Mouse (Mus musculus): ENCODE data around the gene Gad1. TPM values are rescaled to one million over a fixed set of nuclear protein-coding genes. Genes with fewer than 3 reads are reported as not detected.
"Not testable (repeated sequence)": the region's sequence is repeated elsewhere in the genome, so short reads cannot be mapped to it uniquely, and the experiment has no call there.

The Gad1 gene
- polyA plus RNA-seq (2015; fragmentation: Nextera tagmentation; extraction: Ambion mirVana) = 0.20 and 0.32 TPM in 2 replicates

- H3K27ac ChIP-seq = no peak within 1 kb of the TSS
- 49% methylated on average over 4 of the region's 4 CpGs for WGBS
- ATAC-seq (replicated peaks; ENCODE audit: insufficient number of reproducible peaks, insufficient read depth, low FRiP score, low read depth) = no peak
- H3K4me1 ChIP-seq (replicated peaks) = no peaks in the 10 kb centered on the region
- H3K36me3 ChIP-seq = no peaks in the 10 kb centered on the region
- peaks cover 13% of the 10 kb centered on the region; the same call in 1 of the 2 replicates for H3K27me3 ChIP-seq
- no peak within 1 kb of the TSS for H3K9ac ChIP-seq
- H3K4me3 ChIP-seq = no peak within 1 kb of the TSS
- H3K9me3 ChIP-seq (replicated peaks) = no peaks in the 10 kb centered on the region
- no peak within 1 kb of the TSS for H3K4me2 ChIP-seq
These were observed at the start of gene Gad1 for GRCm38 (mm10) chr2:70552772-70553171. Gene Gad1, plus strand, starts transcription at chr2:70553072.

GRCm38 (mm10) chr2:70503436-70503835, 49.4 kb upstream of the Gad1 start:
- no peak for ATAC-seq (replicated peaks; ENCODE audit: insufficient number of reproducible peaks, insufficient read depth, low FRiP score, low read depth)
- no peak overlapping the region for H3K9ac ChIP-seq
- H3K36me3 ChIP-seq = no peaks in the 10 kb centered on the region
- 72% methylated on average over 10 of the region's 10 CpGs for WGBS
- H3K27me3 ChIP-seq = peaks cover 5% of the 10 kb centered on the region; the same call in 1 of the 2 replicates
- no peaks in the 10 kb centered on the region for H3K9me3 ChIP-seq (replicated peaks)
- H3K27ac ChIP-seq = no peak overlapping the region
- H3K4me1 ChIP-seq (replicated peaks) = peaks cover 4% of the 10 kb centered on the region; the same call in 1 of the 2 replicates
- H3K4me2 ChIP-seq = no peak overlapping the region
- H3K4me3 ChIP-seq = no peak overlapping the region

DNA sequence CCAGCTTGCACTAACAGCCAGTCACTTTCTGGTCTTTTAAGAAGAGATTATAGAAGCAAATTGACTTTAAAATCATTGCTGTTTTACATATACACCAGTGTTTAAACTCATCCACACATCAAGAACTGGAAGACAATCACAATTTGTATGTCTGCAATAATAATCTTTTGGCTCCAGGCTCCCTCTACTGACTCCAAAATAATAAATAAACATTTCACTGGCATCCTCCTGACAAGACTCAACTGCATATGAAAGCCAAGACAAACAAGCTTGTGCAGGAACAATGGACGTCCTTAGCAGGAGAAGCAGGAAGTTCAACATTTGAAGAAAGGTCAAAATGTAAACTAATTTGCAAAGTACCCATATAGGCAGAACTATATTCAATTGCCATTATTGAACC, 47.6 kb upstream of the Gad1 start:
- 33% methylated on average over 1 of the region's 1 CpGs for WGBS
- Histone ChIP-seq H3K27me3 (peaks cover 5% of the 10 kb centered on the region; the same call in 1 of the 2 replicates), H3K4me3 (no peak overlapping the region), H3K4me2 (no peak overlapping the region), H3K9ac (no peak overlapping the region), H3K27ac (no peak overlapping the region), H3K36me3 (no peaks in the 10 kb centered on the region), H3K9me3 (replicated peaks) (no peaks in the 10 kb centered on the region), H3K4me1 (replicated peaks) (peaks cover 8% of the 10 kb centered on the region; the same call in 1 of the 2 replicates)
- no peak for ATAC-seq (replicated peaks; ENCODE audit: insufficient number of reproducible peaks, insufficient read depth, low FRiP score, low read depth)

DNA sequence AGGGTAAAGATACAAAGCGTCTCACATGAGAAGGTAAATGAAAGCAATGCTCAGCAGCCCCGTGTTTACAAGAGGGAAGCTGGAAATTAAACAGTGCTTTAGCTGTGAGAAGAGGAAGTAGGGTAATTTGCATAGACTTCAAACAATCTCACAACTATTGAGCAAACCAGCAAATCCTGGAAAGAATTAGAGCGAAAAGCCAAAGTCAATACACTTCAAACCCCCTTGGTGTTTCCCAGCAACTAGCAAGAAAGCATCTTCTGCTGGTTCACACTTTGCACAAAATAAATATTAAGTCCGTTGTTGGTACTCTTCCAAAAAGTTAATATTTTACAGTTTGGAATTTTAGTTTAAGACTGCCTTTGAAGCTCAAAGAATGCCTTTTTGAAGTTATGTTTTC, 47.0 kb upstream of the Gad1 start:
- Histone ChIP-seq H3K36me3 (no peaks in the 10 kb centered on the region), H3K27me3 (peaks cover 5% of the 10 kb centered on the region; the same call in 1 of the 2 replicates), H3K9ac (no peak overlapping the region), H3K4me1 (replicated peaks) (peaks cover 8% of the 10 kb centered on the region; the same call in 1 of the 2 replicates), H3K9me3 (replicated peaks) (no peaks in the 10 kb centered on the region), H3K4me2 (no peak overlapping the region), H3K27ac (no peak overlapping the region), H3K4me3 (no peak overlapping the region)
- ATAC-seq (replicated peaks; ENCODE audit: insufficient number of reproducible peaks, insufficient read depth, low FRiP score, low read depth) = no peak
- WGBS = 37% methylated on average over 4 of the region's 4 CpGs

DNA sequence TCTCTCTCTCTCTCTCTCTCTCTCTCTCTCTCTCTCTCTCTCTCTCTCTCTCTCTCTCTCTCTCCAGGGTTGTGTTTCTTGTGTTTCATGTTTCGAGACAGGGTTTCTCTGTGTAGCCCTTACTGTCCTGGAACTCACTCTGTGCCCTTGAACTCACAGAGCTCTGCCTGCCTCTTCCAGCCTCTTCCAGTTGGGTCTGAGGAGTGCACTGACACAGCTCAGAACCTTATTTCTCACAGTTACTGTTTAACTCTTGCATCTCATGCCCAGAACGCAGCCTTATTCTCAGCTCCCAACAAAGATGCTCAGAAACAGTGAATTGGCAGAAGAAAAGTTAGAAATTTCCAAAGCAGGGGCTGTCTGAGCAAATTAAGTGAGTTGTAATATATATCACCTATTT, 46.5 kb upstream of the Gad1 start:
- Histone ChIP-seq H3K27me3 (peaks cover 5% of the 10 kb centered on the region; the same call in 1 of the 2 replicates), H3K4me3 (no peak overlapping the region), H3K4me2 (no peak overlapping the region), H3K27ac (no peak overlapping the region), H3K9me3 (replicated peaks) (no peaks in the 10 kb centered on the region), H3K4me1 (replicated peaks) (peaks cover 8% of the 10 kb centered on the region; the same call in 1 of the 2 replicates), H3K36me3 (no peaks in the 10 kb centered on the region), H3K9ac (no peak overlapping the region)
- WGBS = 55% methylated on average over 2 of the region's 2 CpGs
- ATAC-seq (replicated peaks; ENCODE audit: insufficient number of reproducible peaks, insufficient read depth, low FRiP score, low read depth) = no peak

DNA sequence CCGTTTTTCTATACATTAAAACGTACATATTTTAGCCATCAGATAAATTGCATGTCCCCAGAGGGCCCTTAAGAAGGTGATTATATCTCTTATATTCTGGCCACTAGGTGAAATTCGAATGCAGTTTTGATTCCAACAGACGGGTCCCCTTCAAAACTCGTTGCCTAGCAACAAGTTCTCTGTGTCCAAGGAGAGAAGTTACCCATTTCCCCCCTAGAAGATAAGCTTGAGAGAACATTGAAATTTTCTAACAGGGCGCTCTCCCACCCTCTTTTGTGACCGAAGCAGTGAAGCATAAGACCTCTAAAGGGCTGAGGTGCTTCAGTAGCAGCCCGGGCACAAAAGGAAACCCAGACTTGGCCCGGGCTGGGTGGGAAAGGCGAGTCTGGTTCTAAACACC, 44.4 kb upstream of the Gad1 start, which contains the start of gene Erich2:
TSS of gene Erich2 (plus strand) at position 324 of the 400 bp plus-strand sequence.
- WGBS = 17% methylated on average over 10 of the region's 10 CpGs
- peak within 1 kb of the TSS; percentile 72 for H3K4me3 ChIP-seq
- no peaks in the 10 kb centered on the region for H3K9me3 ChIP-seq (replicated peaks)
- H3K27ac ChIP-seq = peak within 1 kb of the TSS; percentile 43; the same call in 1 of the 2 replicates
- H3K9ac ChIP-seq = peak within 1 kb of the TSS; percentile 61
- peak within 1 kb of the TSS; percentile 96 for H3K4me2 ChIP-seq
- H3K36me3 ChIP-seq = no peaks in the 10 kb centered on the region
- peaks cover 8% of the 10 kb centered on the region; the same call in 1 of the 2 replicates for H3K4me1 ChIP-seq (replicated peaks)
- H3K27me3 ChIP-seq = peaks cover 5% of the 10 kb centered on the region; the same call in 1 of the 2 replicates
- no peak for ATAC-seq (replicated peaks; ENCODE audit: insufficient number of reproducible peaks, insufficient read depth, low FRiP score, low read depth)

GRCm38 (mm10) chr2:70509021-70509632, 43.7 kb upstream of the Gad1 start:
- Histone ChIP-seq H3K4me2 (peak overlapping the region; percentile 96), H3K36me3 (no peaks in the 10 kb centered on the region), H3K27ac (peak overlapping the region; percentile 43; the same call in 1 of the 2 replicates), H3K4me1 (replicated peaks) (peaks cover 8% of the 10 kb centered on the region; the same call in 1 of the 2 replicates), H3K27me3 (0 out of 2 replicates have a peak, but pooled peaks cover 5% of the 10 kb centered on the region), H3K9ac (peak overlapping the region; percentile 61), H3K4me3 (peak overlapping the region; percentile 72), H3K9me3 (replicated peaks) (no peaks in the 10 kb centered on the region)
- peak; percentile 93 for ATAC-seq (replicated peaks; ENCODE audit: insufficient number of reproducible peaks, insufficient read depth, low FRiP score, low read depth)
- WGBS = under 1% methylated on average over 56 of the region's 56 CpGs

DNA sequence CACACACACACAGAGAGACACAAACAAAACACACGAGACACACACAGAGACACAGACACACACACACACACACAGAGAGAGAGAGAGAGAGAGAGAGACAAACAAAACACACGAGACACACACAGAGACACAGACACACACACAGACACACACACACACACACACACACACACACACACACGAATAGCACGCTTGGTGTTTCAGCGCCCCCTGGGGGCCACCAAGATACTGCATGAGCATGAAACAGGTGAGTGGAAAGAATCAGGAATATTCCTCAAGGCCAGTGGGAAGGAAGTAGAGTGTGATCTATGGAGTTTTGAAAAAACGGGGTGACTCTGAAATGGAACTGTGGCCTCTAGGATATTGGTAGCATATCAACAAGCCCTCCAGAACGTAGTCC, 14.6 kb upstream of the Gad1 start:
- 39% methylated on average over 7 of the region's 7 CpGs for WGBS
- not testable (repeated sequence) for H3K9ac ChIP-seq; H3K36me3 ChIP-seq; H3K9me3 ChIP-seq (replicated peaks); H3K4me3 ChIP-seq; H3K4me2 ChIP-seq; H3K27ac ChIP-seq; H3K27me3 ChIP-seq; ATAC-seq (replicated peaks; ENCODE audit: insufficient number of reproducible peaks, insufficient read depth, low FRiP score, low read depth); H3K4me1 ChIP-seq (replicated peaks)

GRCm38 (mm10) chr2:70550671-70551070, 2.2 kb upstream of the Gad1 start:
- no peak for ATAC-seq (replicated peaks; ENCODE audit: insufficient number of reproducible peaks, insufficient read depth, low FRiP score, low read depth)
- Histone ChIP-seq H3K27ac (no peak overlapping the region), H3K9ac (no peak overlapping the region), H3K27me3 (0 out of 2 replicates have a peak, but pooled peaks cover under 1% of the 10 kb centered on the region), H3K4me3 (no peak overlapping the region), H3K36me3 (no peaks in the 10 kb centered on the region), H3K4me2 (no peak overlapping the region), H3K4me1 (replicated peaks) (no peaks in the 10 kb centered on the region), H3K9me3 (replicated peaks) (no peaks in the 10 kb centered on the region)
- WGBS = 54% methylated on average over 6 of the region's 6 CpGs

DNA sequence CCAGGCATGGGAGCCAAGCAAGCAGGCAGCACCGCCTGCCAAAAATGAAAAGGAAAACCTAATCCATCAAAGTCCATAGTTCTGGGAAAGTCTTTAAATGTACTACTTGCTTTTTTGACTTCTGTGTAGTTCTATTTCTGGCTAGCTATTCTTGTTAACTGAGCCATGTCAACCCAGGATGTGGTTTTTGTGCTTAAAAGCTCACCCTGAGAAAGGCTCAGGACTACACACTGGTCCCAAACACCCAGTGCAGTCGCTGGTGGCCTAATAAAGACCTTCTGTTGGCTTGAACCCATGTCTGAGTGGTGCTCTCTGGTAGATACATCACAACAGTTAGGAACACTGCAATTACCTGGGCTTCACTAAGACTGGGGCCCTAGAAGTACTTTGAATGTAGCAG, 1.4 kb upstream of the Gad1 start:
- 75% methylated on average over 2 of the region's 2 CpGs for WGBS

GRCm38 (mm10) chr2:70552067-70552598, 739 bp upstream of the Gad1 start:
- H3K4me2 ChIP-seq = no peak overlapping the region
- no peak overlapping the region for H3K9ac ChIP-seq
- H3K27ac ChIP-seq = no peak overlapping the region
- H3K9me3 ChIP-seq (replicated peaks) = no peaks in the 10 kb centered on the region
- no peak overlapping the region for H3K4me3 ChIP-seq
- H3K4me1 ChIP-seq (replicated peaks) = no peaks in the 10 kb centered on the region
- 69% methylated on average over 15 of the region's 15 CpGs for WGBS
- ATAC-seq (replicated peaks; ENCODE audit: insufficient number of reproducible peaks, insufficient read depth, low FRiP score, low read depth) = no peak
- H3K27me3 ChIP-seq = peaks cover 7% of the 10 kb centered on the region; the same call in 1 of the 2 replicates
- no peaks in the 10 kb centered on the region for H3K36me3 ChIP-seq

More for the DNA sequence above, 1.4 kb upstream of the Gad1 start:
- Histone ChIP-seq H3K27me3 (peaks cover 4% of the 10 kb centered on the region; the same call in 1 of the 2 replicates), H3K36me3 (no peaks in the 10 kb centered on the region), H3K9me3 (replicated peaks) (no peaks in the 10 kb centered on the region), H3K4me3 (no peak overlapping the region), H3K4me2 (no peak overlapping the region), H3K27ac (no peak overlapping the region), H3K9ac (no peak overlapping the region), H3K4me1 (replicated peaks) (no peaks in the 10 kb centered on the region)
- ATAC-seq (replicated peaks; ENCODE audit: insufficient number of reproducible peaks, insufficient read depth, low FRiP score, low read depth) = no peak

Measured in heart, embryonic 15.5 days (tissue).